Mouse (Mus musculus): ENCODE data around the gene Vps13c. TPM values are rescaled to one million over a fixed set of nuclear protein-coding genes. Genes with fewer than 3 reads are reported as not detected.

Vps13c gene
- polyA plus RNA-seq, 1 experiment = 0.94 TPM

DNA sequence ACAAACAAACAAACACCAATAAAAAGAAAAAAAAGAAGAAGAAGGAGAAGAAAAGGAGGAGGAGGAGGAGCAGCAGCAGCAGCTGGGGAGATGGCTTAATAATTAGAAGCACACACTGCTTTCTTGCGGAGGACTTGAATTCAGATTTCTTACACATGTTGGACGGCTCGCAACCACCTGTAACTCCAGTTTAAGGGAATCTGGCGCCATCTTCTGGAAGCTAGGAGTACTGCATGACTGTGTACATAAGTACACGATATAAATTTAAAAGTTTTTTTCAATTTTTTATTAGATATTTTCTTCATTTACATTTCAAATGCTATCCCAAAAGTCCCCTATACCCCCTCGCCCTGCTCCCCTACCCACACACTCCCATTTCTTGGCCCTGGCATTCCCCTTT, 38.0 kb upstream of the Vps13c start:
- Histone ChIP-seq H3K36me3 (ENCODE audit: control insufficient read depth, insufficient read depth, low read length) (no peaks in the 10 kb centered on the region), H3K4me3 (ENCODE audit: low read depth, low read length) (no peak overlapping the region), H3K4me1 (ENCODE audit: control insufficient read depth, insufficient read depth, insufficient read length, low read length) (no peaks in the 10 kb centered on the region), H3K27me3 (ENCODE audit: control insufficient read depth, insufficient read depth, low read length) (no peaks in the 10 kb centered on the region), H3K27ac (ENCODE audit: insufficient read depth, low read depth, low read length) (no peak overlapping the region)
- peak; percentile 17; the same call in 1 of the 2 replicates for TF ChIP-seq CTCF (IDR thresholded peaks at IDR 0.05; ENCODE audit: extremely low read depth, insufficient read length, insufficient replicate concordance, low read depth, low read length)
- TF ChIP-seq POLR2A (IDR thresholded peaks at IDR 0.05; ENCODE audit: low read depth, low read length) = no peak
- 28% methylated on average over 6 of the region's 6 CpGs for WGBS

DNA sequence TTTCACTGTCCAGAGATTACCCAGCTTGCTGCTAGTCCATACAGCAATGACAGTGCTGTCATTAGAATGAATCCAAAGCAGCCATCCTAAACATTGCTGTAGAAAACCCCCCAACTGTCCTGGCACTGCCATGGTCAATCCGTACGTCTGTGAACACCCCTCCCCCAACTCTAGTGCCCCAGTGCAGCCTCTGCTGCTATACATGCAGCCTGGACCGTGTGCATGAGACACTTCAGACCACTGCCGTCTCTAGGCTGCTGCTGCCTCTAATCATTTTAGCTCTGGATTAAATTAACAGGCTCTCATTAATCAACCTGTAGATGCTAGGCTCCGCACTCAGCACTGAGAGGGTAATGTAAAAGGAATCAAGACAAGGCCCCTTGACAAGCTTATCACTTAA, 33.2 kb upstream of the Vps13c start:
- H3K36me3 ChIP-seq (ENCODE audit: control insufficient read depth, insufficient read depth, low read length) = no peaks in the 10 kb centered on the region
- TF ChIP-seq CTCF (IDR thresholded peaks at IDR 0.05; ENCODE audit: extremely low read depth, insufficient read length, insufficient replicate concordance, low read depth, low read length) (no peak), POLR2A (IDR thresholded peaks at IDR 0.05; ENCODE audit: low read depth, low read length) (no peak)
- H3K4me1 ChIP-seq (ENCODE audit: control insufficient read depth, insufficient read depth, insufficient read length, low read length) = no peaks in the 10 kb centered on the region
- no peaks in the 10 kb centered on the region for H3K27me3 ChIP-seq (ENCODE audit: control insufficient read depth, insufficient read depth, low read length)
- 49% methylated on average over 5 of the region's 5 CpGs for WGBS
- no peak overlapping the region for H3K27ac ChIP-seq (ENCODE audit: insufficient read depth, low read depth, low read length)
- no peak overlapping the region for H3K4me3 ChIP-seq (ENCODE audit: low read depth, low read length)

DNA sequence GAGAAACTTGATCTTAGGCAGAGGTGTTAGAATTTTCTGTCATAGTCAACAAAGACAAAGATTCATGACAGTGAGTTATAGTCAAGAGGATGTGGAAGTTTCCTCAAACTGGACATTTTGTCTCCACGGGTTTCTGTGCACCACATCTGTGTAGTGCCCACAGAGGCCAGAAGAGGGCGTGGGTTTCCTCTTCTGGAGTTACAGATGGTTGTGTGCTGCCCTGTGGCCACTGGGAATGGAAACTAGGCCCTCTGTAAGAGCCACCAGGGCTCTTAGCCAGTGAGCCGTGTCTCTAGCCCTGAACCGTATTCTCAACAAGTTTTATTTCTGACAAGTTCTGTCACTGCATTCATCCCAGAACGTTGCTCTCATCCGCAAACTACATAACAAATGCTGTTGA, 29.7 kb upstream of the Vps13c start:
- TF ChIP-seq CTCF (IDR thresholded peaks at IDR 0.05; ENCODE audit: extremely low read depth, insufficient read length, insufficient replicate concordance, low read depth, low read length) (no peak), POLR2A (IDR thresholded peaks at IDR 0.05; ENCODE audit: low read depth, low read length) (no peak)
- Histone ChIP-seq H3K4me3 (ENCODE audit: low read depth, low read length) (no peak overlapping the region), H3K27me3 (ENCODE audit: control insufficient read depth, insufficient read depth, low read length) (no peaks in the 10 kb centered on the region), H3K27ac (ENCODE audit: insufficient read depth, low read depth, low read length) (no peak overlapping the region), H3K4me1 (ENCODE audit: control insufficient read depth, insufficient read depth, insufficient read length, low read length) (no peaks in the 10 kb centered on the region), H3K36me3 (ENCODE audit: control insufficient read depth, insufficient read depth, low read length) (no peaks in the 10 kb centered on the region)
- whole genome bisulfite sequencing = 61% methylated on average over 6 of the region's 6 CpGs

DNA sequence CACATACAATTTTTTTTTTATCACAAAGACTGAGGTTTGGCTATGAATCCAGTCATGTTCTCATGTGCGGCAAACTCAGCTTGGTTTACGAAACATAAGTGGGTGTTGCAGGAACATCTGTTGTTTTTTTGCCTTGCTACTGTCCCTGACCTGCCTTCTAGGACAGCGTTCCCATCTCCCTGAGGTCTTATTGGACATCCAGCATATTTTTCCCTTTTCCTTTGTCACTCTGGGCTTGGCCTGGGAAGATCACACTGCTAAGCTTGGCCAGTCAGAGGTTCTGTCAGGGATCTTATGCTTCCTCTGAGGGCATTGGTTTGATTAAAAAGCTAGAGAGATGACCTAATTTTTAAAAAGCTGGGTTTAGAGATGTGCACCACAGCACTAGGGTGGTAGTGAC, 29.1 kb upstream of the Vps13c start:
- H3K27ac ChIP-seq (ENCODE audit: insufficient read depth, low read depth, low read length) = no peak overlapping the region
- 80% methylated on average over 3 of the region's 3 CpGs for WGBS
- no peaks in the 10 kb centered on the region for H3K27me3 ChIP-seq (ENCODE audit: control insufficient read depth, insufficient read depth, low read length)
- H3K36me3 ChIP-seq (ENCODE audit: control insufficient read depth, insufficient read depth, low read length) = no peaks in the 10 kb centered on the region
- TF ChIP-seq POLR2A (IDR thresholded peaks at IDR 0.05; ENCODE audit: low read depth, low read length) (no peak), CTCF (IDR thresholded peaks at IDR 0.05; ENCODE audit: extremely low read depth, insufficient read length, insufficient replicate concordance, low read depth, low read length) (no peak)
- no peak overlapping the region for H3K4me3 ChIP-seq (ENCODE audit: low read depth, low read length)
- no peaks in the 10 kb centered on the region for H3K4me1 ChIP-seq (ENCODE audit: control insufficient read depth, insufficient read depth, insufficient read length, low read length)

DNA sequence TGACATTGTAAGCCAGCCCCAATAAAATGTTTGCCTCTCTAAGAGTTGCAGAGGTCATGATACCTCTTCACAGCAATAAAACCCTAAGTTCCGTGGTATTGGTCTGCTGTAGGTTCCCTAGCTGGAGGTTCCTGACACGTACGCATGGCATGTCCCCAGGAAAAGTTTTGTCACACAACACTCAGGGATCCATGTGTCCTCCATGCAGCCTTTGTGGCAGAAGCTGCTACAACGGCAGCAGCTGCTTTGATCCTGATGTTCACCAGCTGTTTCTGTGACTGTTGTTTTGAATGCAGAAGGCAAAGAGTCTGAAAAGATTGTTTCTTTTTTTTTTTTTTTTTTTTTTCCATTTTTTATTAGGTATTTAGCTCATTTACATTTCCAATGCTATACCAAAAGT, 27.0 kb upstream of the Vps13c start:
- Histone ChIP-seq H3K4me1 (ENCODE audit: control insufficient read depth, insufficient read depth, insufficient read length, low read length) (no peaks in the 10 kb centered on the region), H3K36me3 (ENCODE audit: control insufficient read depth, insufficient read depth, low read length) (no peaks in the 10 kb centered on the region), H3K4me3 (ENCODE audit: low read depth, low read length) (no peak overlapping the region), H3K27ac (ENCODE audit: insufficient read depth, low read depth, low read length) (no peak overlapping the region), H3K27me3 (ENCODE audit: control insufficient read depth, insufficient read depth, low read length) (no peaks in the 10 kb centered on the region)
- 79% methylated on average over 4 of the region's 4 CpGs for WGBS
- TF ChIP-seq CTCF (IDR thresholded peaks at IDR 0.05; ENCODE audit: extremely low read depth, insufficient read length, insufficient replicate concordance, low read depth, low read length) = no peak
- TF ChIP-seq POLR2A (IDR thresholded peaks at IDR 0.05; ENCODE audit: low read depth, low read length) = no peak

DNA sequence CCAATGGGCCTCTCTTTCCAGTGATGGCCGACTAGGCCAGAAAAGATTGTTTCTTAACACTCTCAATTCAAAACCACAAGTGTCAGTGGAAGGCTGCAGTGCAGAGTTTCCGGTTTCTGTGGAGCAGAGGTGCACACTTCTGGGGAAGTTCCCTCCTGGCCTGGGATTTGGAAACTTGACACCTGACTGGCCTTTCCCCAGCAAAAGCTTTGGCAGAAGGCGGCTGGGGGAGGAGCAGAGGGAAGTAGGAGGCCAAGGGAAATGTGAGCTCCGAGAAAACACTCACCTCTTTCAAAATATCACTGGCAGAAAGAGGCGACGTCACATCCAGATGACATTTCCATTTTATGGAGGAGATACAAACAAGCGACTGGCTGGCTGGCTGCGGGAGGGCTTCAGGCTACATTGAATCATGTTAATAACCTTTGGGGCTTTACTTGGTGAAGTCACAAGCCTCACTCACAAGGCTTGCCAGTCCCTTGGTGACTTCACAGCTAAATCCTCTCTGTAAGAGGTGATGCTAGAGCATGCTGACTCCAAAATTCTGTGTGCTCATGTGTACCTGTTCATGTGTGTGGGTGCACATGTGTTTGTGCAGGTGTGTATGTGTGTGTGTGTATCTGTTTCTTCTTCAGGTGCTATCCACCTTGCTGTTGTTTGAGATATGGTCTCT, 26.4 kb upstream of the Vps13c start:
- Histone ChIP-seq H3K27me3 (ENCODE audit: control insufficient read depth, insufficient read depth, low read length) (no peaks in the 10 kb centered on the region), H3K27ac (ENCODE audit: insufficient read depth, low read depth, low read length) (no peak overlapping the region), H3K4me3 (ENCODE audit: low read depth, low read length) (no peak overlapping the region), H3K36me3 (ENCODE audit: control insufficient read depth, insufficient read depth, low read length) (no peaks in the 10 kb centered on the region), H3K4me1 (ENCODE audit: control insufficient read depth, insufficient read depth, insufficient read length, low read length) (no peaks in the 10 kb centered on the region)
- TF ChIP-seq CTCF (IDR thresholded peaks at IDR 0.05; ENCODE audit: extremely low read depth, insufficient read length, insufficient replicate concordance, low read depth, low read length) = no peak
- 17% methylated on average over 8 of the region's 8 CpGs for WGBS

DNA sequence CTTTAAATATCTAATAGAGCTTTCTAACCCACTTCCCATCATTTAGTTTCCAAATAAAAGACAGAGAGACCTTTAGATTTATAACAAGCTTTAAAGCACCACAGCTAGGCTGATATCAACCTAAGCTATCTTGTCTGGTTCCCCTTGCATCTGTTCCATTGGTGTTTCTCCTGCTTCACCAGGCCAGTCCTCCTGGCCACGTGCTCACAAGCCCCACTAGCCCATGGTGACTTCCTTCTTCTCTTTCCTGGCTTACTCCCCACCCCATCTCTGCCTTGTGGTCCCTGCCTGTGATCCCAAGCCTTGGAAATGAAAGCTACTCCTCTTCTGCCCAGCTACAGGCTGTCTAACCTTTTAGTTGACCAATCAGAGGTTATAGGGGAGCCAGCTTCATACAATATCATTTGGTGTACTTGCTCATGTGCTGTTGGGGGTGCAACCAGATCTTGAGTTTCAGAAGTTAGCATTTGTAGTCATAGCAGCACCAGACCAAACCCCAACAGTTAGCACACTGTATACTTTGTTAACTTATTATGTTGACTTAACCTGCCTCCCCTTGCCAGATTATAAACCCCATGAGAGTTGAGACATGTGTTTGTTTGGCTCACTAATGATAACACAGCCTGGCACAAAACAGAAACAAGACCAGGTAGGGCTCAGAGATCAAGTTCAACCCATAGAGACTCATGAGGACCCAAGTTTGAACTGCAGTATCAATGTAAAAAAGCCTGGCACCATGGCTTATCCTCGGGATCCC, 23.8 kb upstream of the Vps13c start:
- no peaks in the 10 kb centered on the region for H3K27me3 ChIP-seq (ENCODE audit: control insufficient read depth, insufficient read depth, low read length)

More for the DNA sequence above, 23.8 kb upstream of the Vps13c start:
- H3K4me1 ChIP-seq (ENCODE audit: control insufficient read depth, insufficient read depth, insufficient read length, low read length) = no peaks in the 10 kb centered on the region
- no peaks in the 10 kb centered on the region for H3K36me3 ChIP-seq (ENCODE audit: control insufficient read depth, insufficient read depth, low read length)
- no peak overlapping the region for H3K4me3 ChIP-seq (ENCODE audit: low read depth, low read length)
- WGBS = 53% methylated on average over 2 of the region's 2 CpGs
- no peak overlapping the region for H3K27ac ChIP-seq (ENCODE audit: insufficient read depth, low read depth, low read length)
- TF ChIP-seq POLR2A (IDR thresholded peaks at IDR 0.05; ENCODE audit: low read depth, low read length) (no peak), CTCF (IDR thresholded peaks at IDR 0.05; ENCODE audit: extremely low read depth, insufficient read length, insufficient replicate concordance, low read depth, low read length) (no peak)
